Mouse (Mus musculus) cerebellum, adult (tissue): ENCODE data around the gene Bcorl1.
"Not testable (repeated sequence)": the region's sequence is repeated elsewhere in the genome, so short reads cannot be mapped to it uniquely, and the experiment has no call there.

Source experiments
- ATAC-seq: cut with Nextera tagmentation; 2 replicates; pipeline ENCODE4 v1.9.2; 2017; ENCODE audit warnings: mild to moderate bottlenecking, moderate library complexity, mixed read lengths; ENCODE audit not compliant: insufficient number of reproducible peaks, low FRiP score, low TSS enrichment

Gene Bcorl1

DNA sequence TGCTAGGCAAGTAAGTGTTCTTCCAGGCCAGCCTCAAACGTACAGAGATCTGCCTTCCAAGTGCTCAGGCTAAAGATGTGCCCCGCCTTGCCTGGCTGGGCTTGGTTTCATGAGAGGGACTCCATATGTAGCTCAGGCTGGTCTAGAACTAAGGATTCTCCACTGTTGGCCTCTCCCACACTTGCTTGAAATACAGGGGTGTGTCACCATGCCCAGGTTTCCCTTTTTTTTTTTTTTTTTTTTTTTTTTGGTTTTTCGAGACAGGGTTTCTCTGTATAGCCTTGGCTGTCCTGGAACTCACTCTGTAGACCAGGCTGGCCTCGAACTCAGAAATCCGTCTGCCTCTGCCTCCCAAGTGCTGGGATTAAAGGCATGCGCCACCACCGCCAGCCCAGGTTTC lies 94.9 kb downstream of the Bcorl1 start:
- ATAC-seq, result not testable (repeated sequence)

GRCm38 (mm10) chrX:48439036-48439435 lies 97.9 kb downstream of the Bcorl1 start:
- ATAC-seq, result no peak

DNA sequence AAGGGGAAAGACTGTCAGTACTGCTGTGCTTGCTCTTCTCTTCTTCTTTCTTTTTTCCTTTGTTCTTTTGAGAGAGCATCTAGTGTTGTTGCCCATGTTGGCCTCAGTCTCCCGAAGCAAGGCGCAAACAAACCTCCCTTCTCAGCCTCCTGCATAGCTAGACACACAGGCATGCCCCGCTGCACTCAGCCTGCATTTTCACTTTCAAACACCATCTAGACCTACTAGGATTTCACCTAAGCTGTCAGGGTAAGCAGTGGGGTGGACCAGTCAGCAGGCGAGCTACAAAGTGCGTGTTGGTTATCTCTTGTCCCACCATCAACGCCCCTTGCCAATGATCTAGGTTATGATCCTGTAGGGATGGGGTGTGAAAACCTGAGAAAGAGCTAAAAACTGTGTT lies 100.4 kb downstream of the Bcorl1 start:
- ATAC-seq, result no peak

DNA sequence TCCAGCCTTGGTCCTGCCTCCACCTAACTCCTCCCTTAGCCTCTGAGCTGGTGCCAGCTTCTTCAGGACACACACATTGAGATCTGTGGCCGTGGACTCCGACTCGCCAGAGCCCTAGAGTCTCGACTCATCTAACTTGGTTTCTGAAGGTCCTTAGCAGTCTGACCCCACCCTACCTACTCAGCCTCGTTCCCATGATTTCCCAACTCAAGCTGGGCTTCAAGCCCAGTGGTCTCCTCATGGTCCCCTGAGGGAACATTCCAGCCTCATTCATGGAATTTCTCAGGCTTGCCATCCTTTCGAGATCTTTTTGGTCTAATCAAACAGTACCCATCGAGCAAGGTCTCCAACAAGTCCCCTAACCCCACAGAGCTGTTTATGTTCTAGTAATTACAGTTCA lies 100.8 kb downstream of the Bcorl1 start:
- no peak for ATAC-seq

- no peak for ATAC-seq
These were observed 103.5 kb downstream of the Bcorl1 start for GRCm38 (mm10) chrX:48444677-48445076.

- ATAC-seq, result no peak
These were observed 108.5 kb downstream of the Bcorl1 start for GRCm38 (mm10) chrX:48449646-48450045.

- no peak for ATAC-seq
These were observed 111.2 kb downstream of the Bcorl1 start for GRCm38 (mm10) chrX:48452231-48452890.

DNA sequence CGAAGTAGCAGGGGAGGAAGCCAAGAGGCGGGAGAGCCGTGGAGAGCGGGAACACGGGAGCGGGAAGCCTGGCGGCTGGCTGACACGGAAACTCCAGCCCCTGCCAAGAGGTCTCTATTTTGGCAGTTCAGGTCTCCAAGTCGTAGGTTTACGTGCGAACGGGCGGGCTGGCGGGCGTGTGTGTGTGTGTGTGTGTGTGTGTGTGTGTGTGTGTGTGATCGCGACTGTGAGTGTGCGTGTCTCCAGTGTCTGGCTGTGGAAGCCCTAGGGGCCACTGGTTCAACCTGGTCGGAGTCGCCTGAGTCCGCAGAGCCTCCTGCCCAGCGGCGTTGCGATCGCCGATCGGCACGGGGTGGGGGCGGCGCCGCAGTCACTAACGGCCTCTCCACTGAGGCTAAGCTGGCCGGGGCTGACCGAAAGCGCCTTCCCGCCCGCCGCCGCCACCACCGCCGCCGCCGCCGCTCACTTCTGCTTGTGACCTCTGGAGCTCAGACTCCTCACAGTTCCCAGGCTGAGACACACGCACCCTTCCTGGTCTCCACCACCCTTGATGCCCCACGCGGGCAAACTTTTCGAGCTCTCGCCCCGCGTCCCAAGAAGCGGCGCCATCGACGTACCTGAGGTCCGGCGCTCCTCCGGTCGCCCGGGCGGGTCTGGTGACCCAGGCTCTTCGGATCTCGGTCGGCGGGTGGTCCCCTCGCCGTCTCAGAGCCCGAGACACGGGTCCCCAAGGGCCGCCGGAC lies 111.9 kb downstream of the Bcorl1 start:
- no peak for ATAC-seq

- ATAC-seq, result no peak
These were observed 112.8 kb downstream of the Bcorl1 start for GRCm38 (mm10) chrX:48453736-48454494.

DNA sequence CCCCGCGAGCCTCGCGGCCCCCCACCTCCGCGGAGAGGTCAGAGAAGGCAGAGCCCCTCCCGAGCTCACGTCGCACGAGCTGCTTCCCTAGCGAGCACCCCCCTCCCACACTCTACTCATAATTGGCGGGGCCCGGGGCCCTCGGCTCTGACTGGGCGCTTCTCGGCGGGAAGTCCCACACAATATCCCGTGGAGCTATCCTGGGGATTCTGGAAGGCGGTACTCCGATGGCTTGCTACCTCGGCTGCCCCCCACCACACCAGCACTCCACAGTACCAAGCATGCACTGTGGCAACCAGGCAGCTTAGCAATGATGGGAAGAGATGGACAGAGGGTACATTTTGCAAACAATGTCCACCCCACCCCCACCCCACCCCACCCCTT lies 113.3 kb downstream of the Bcorl1 start:
- ATAC-seq, result no peak

DNA sequence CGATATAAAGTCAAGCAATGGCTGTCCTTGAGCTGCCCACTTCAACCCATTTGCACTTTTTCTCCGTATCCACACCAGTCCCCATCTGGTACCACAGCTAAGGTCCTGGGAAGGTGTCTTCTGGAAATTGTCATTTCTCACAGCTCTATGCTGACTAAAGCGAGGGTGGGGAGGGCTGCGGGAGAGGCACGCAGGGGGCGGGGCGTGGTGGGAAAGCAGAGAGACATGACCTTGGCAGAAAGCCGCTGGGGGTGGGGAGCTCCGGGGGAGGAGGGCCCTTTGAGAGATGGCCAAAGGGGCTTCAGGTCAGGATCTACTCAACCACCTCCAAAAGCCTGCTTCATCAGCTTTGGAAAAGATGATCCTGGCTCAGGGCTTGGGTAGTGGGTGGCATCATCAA lies 113.9 kb downstream of the Bcorl1 start:
- no peak for ATAC-seq

DNA sequence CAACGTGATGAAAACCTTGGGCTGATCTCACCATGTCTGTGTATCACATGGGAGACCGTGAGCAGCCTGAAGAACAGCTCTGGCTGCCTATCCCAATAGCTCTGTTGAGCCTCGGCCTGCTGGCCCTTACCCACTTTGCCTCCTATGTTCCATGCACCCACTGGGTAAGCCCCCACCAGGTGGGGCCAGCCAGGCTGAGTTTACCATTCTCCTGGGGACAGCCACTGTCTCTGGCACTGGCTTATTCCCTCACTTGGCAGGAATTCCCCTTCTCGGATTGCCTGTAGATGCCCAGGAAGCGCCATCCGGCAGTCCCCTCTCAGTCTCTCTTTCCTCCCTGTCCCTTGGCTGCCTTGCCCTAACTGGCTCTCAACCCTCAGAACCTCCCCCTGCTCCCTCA lies 115.8 kb downstream of the Bcorl1 start:
- no peak for ATAC-seq
